Mouse (Mus musculus) heart, postnatal 10 days (tissue): ENCODE measurements around the gene Gm44973. TPM values are rescaled to one million over a fixed set of nuclear protein-coding genes. Genes with fewer than 3 reads are reported as not detected.
"Not testable (repeated sequence)": the region's sequence is repeated elsewhere in the genome, so short reads cannot be mapped to it uniquely, and the experiment has no call there.

Experiments
- DNase-seq, 2 experiments: peaks; one replicate each; pipeline ENCODE4 v3.0.0; 2021
- intact Hi-C: fragments of 180-260 bp; cut with DNase I; formaldehyde crosslinking; loops from one replicate; pipeline ENCODE4 v1.15.1; 2025
- total RNA-seq, 2 experiments: library from RNA; stranded (reverse); gene quantifications; 2 replicates each; pipeline ENCODE4 v1.2.3; 2021

The Gm44973 gene
- total RNA-seq, 2 experiments from 2014 or later: not detected

GRCm38 (mm10) chr7:5014251-5015117 lies 812 bp upstream of the Gm44973 start, which contains the start of the genes Zfp524 and Fiz1:
Gene Zfp524, plus strand, starts transcription at chr7:5014415.
Gene Fiz1, minus strand, starts transcription at chr7:5014697.
- peak; percentile 99 for DNase-seq
- intact Hi-C loops: loop anchor here (2.0 to 10.0 kb wide), 3 partner anchors 46 to 1270 kb away; partner anchors contain the start of genes Ube2s and Zfp667

DNA sequence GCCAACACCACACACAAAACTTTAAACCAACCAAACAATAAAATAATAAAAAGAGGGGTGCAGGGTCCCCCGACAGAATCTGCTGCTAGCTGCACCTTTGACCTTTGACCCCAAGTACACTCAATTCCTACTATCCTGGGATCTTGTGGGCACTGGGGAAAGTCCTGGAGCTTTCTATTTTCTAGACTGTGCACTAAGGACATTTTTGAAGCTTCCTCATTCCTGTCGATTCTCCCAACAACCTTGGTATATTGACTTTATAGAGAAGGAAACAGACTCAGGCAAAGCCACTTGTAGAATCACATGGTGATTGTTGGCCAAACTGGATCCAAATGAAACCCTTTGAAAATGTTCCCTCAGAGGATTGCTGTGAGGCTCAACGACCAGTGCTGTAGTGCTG lies 761 bp downstream of the Gm44973 start:
- no peak for DNase-seq
- intact Hi-C loops: loop anchor here (10.0 kb wide), 1 partner anchor 1269 kb away; the partner anchor contains the start of gene Zfp667

DNA sequence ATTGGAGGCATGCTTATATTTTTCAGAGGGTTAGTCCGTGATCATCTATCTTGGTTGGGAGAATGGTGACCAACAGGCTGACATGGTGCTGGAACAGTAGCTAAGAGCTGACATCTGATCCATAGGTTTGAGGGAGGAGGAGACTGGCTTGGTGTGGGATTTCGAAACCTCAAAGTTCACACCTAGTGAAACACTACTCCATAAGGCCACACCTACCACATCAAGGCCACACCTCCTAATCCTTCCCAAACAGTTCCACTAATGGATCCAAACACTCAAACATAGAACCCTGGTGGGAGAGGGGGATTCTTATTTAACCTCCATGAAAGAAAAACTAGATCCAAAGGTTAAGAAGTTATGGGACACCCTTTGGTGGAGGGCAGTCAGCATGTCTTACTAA lies 1.6 kb downstream of the Gm44973 start:
- intact Hi-C loops: loop anchor here (10.0 kb wide), 1 partner anchor 1268 kb away; the partner anchor contains the start of gene Zfp667
- no peak for DNase-seq

GRCm38 (mm10) chr7:5017352-5017751 lies 2.1 kb downstream of the Gm44973 start:
- DNase-seq: no peak
- intact Hi-C loops: loop anchor here (10.0 kb wide), 1 partner anchor 1267 kb away; the partner anchor contains the start of gene Zfp667

- intact Hi-C loops: loop anchor here (10.0 kb wide), 1 partner anchor 1267 kb away; the partner anchor contains the start of gene Zfp667
- DNase-seq: no peak
These were observed 2.6 kb downstream of the Gm44973 start for GRCm38 (mm10) chr7:5017931-5018330.

GRCm38 (mm10) chr7:5019576-5019975 lies 4.3 kb downstream of the Gm44973 start:
- intact Hi-C loops: loop anchor here (10.0 kb wide), 1 partner anchor 1265 kb away; the partner anchor contains the start of gene Zfp667
- DNase-seq: not testable (repeated sequence)

DNA sequence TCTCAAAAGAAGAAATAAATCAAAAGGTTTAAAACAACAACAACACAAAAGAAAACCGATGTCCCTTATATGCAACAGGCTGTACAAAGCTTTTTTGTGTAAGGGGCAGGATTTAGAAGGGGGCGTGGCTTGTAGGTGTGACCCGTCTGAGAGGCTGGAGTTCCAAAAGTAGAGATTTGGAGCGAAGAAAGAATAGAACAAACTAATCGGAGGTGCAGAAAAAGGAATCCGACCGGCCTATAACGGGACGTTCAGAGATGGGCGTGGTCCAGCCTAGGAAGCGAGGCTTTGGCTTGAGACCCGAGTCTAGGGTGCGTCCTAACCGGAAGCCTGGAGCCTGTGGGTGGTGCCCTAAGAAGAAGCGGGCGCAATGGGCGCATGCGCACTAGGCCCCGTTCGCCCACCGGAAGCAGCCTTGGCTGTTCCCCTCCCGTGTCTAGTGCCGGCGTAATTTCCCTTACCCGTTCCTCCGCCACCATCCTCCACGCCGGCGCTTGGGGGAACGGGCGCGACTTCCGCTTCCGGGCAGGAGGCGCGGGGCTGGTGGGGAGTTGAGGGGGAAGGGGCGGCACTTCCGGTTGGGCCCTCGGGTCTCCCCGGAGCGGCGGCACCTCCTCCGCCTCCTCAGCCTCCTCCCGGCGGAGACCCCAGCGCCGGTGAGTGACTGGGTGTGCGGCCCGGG lies 4.8 kb downstream of the Gm44973 start, which contains the start of the genes Zfp865 and Ccdc106:
Gene Zfp865 (plus strand): TSS at position 377 of the 682 bp plus-strand sequence.
Gene Ccdc106 (plus strand): TSS at position 554 of the 682 bp plus-strand sequence.
- intact Hi-C loops: loop anchor here (2.0 to 10.0 kb wide), 2 partner anchors 17 to 1265 kb away; partner anchors contain the start of gene Zfp667
- DNase-seq: peak; percentile 99

GRCm38 (mm10) chr7:5020685-5021084 lies 5.4 kb downstream of the Gm44973 start:
- intact Hi-C loops: loop anchor here (2.0 kb wide), 1 partner anchor 16 kb away; no protein-coding TSS in a partner anchor
- no peak for DNase-seq

GRCm38 (mm10) chr7:5021197-5021596 lies 5.9 kb downstream of the Gm44973 start:
- DNase-seq: no peak
- intact Hi-C loops: loop anchor here (2.0 kb wide), 1 partner anchor 16 kb away; no protein-coding TSS in a partner anchor

DNA sequence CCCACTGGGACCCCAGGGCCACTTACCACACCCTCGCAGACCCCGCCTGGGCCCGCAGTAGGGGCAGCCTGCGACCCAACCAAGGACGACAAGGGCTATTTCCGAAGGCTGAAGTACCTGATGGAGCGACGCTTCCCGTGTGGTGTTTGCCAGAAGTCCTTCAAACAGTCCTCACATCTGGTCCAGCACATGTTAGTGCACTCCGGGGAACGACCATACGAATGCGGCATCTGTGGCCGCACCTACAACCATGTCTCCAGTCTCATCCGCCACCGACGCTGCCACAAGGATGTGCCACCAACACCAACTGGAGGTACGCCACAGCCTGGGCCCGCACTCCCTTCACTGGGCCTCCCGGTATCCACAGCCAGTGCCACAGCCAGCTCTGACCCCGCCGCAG lies 14.2 kb downstream of the Gm44973 start:
- intact Hi-C loops: no loop called here

GRCm38 (mm10) chr7:5029946-5030345 lies 14.7 kb downstream of the Gm44973 start:
- intact Hi-C loops: no loop called here
- no peak for DNase-seq

More for the DNA sequence above, 14.2 kb downstream of the Gm44973 start:
- DNase-seq: no peak

GRCm38 (mm10) chr7:5030554-5031275 lies 15.4 kb downstream of the Gm44973 start:
- intact Hi-C loops: no loop called here
- DNase-seq: no peak

DNA sequence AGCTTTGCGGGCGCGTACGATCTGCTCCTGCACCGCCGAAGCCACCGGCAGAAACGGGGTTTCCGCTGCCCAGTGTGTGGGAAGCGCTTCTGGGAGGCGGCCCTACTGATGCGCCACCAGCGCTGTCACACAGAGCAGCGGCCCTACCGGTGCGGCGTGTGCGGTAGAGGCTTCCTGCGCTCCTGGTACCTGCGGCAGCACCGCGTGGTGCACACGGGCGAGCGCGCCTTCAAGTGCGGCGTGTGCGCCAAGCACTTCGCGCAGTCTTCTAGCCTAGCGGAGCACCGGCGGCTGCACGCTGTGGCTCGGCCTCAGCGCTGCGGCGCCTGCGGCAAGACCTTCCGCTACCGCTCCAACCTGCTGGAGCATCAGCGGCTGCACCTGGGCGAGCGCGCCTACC lies 16.2 kb downstream of the Gm44973 start:
- intact Hi-C loops: no loop called here
- no peak for DNase-seq

DNA sequence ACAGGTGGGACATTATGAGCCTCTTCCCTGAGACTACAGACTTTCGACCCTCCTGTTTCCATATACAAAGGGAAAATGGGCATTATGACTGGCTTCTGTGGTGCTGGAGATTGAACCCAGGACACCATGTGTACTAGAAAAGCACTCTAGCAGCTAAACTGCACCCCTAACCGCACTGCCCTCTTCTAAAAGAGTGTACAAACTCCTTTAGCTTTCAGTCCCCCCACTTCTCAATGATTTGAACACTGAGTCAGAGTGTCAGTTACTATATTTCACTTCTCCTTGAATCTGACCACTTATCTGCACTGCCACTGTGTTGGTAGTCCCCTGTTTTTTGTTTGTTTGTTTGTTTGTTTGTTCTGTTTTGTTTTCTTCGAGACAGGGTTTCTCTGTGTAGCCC lies 18.5 kb downstream of the Gm44973 start, which contains the start of gene 4632433K11Rik:
Gene 4632433K11Rik (plus strand): TSS at position 301 of the 400 bp plus-strand sequence.
- DNase-seq: no peak
- intact Hi-C loops: no loop called here

DNA sequence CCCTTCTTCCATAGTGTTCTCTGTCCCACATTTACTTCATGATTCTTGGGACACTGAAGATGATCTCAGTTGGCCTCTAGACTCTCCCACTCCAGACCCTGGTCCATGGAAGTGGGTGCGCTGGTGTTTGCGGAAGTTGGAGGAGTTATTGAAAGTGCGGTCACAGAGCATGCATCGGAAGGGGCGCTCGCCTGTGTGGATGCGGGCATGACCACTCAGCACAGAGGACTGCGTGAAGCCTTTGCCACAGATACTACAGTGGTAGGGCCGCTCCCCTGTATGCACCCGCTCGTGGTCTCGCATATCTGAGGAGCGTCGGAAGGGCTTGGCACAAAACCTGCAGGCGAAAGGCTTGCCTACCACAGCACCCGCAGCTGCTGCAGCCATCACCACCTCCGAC lies 20.3 kb downstream of the Gm44973 start:
- intact Hi-C loops: loop anchor here (2.0 kb wide), 1 partner anchor 15 kb away; the partner anchor contains the start of genes Ccdc106 and Zfp865

DNA sequence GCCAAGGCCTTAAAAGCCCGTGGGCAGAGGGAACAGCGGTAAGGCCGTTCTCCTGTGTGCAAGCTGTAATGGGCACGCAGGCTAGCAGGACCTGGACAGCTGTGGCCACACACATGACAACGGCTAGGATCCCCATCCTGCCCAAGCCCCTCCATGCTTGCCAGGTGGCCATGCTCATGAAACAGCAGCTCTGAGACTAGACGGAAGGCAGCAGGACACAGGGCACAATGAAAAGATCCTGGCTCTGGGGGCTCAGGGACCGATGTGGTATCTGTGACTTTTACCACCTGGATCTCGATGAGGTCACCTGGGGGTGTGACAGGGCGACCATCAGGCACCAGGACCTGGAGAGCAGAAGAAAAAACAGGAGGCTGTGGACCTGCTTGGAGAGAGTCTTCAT lies 20.8 kb downstream of the Gm44973 start:
- intact Hi-C loops: loop anchor here (2.0 kb wide), 1 partner anchor 15 kb away; the partner anchor contains the start of genes Ccdc106 and Zfp865

More for the DNA sequence above, 20.3 kb downstream of the Gm44973 start:
- DNase-seq: no peak

DNA sequence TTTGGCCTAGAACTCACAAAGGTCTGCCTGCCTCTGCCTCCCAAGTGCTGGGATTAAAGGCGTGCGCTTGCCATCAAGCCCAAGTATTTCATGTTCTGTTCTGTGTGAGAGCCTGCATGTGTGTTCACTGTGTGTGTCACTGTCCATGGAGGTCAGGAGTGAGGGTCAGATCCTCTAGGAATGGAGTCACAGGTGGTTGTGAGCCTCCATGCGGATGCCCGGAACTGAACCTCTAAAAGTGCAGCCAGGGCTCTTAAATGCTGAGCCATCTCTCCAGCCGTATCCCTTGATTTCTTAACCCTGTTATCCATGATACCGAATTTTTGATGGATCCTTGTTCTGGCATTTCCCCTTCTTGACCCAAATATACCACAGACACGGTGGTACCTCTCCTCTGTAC lies 21.7 kb downstream of the Gm44973 start:
- intact Hi-C loops: loop anchor here (2.0 kb wide), 1 partner anchor 16 kb away; the partner anchor contains the start of genes Ccdc106 and Zfp865
- no peak for DNase-seq

More for the DNA sequence above, 20.8 kb downstream of the Gm44973 start:
- DNase-seq: no peak

- no peak for DNase-seq
- intact Hi-C loops: loop anchor here (2.0 kb wide), 1 partner anchor 17 kb away; the partner anchor contains the start of genes Ccdc106 and Zfp865
These were observed 22.2 kb downstream of the Gm44973 start for GRCm38 (mm10) chr7:5037467-5037866.

- intact Hi-C loops: no loop called here
- DNase-seq: peak; percentile 96
These were observed 22.9 kb downstream of the Gm44973 start, which contains the start of gene Zfp784 for GRCm38 (mm10) chr7:5038109-5038732. Gene Zfp784, minus strand, starts transcription at chr7:5038446.
